Mouse (Mus musculus): ENCODE measurements around the gene Cntnap4. TPM values are rescaled to one million over a fixed set of nuclear protein-coding genes. Genes with fewer than 3 reads are reported as not detected.

The Cntnap4 gene
- polyA plus RNA-seq (2014; fragmentation: Nextera tagmentation; extraction: Ambion mirVana) = 0.33 and 0.48 TPM in 2 replicates

- peak; percentile 61 for DNase-seq (ENCODE audit: low spot score)
- ATAC-seq (ENCODE audit: insufficient number of reproducible peaks, low FRiP score, low TSS enrichment, low read depth) = 0 out of 2 replicates have a peak, but pooled peaks have one; percentile 54
- H3K9ac ChIP-seq (ENCODE audit: low read length) = no peak within 1 kb of the TSS
These were observed at the start of gene Cntnap4 for GRCm38 (mm10) chr8:112569471-112570141. Cntnap4 (plus strand) TSS chr8:112570043.

DNA sequence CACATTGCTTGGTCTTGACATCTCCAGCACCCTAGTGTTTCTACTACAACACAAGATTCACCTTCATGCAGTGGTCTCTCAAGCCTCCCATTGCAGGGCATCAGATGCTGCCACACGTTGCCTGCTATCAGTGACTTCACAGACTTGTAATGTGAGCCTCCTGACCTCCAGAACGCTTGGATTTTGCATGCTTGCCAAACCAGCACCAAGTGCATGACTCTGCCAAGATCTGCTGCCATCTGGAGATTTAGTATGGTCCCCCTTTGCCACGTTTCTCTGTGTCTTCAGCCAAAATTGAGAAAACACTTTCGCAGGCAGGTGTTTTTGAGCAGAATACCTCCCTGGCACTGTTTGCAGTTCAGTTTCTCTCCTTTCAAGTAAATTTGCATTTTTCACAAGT, 12.5 kb upstream of the Cntnap4 start:
- no peaks in the 10 kb centered on the region for H3K9me3 ChIP-seq (ENCODE audit: control insufficient read depth, low read length)
- ATAC-seq (ENCODE audit: insufficient number of reproducible peaks, low FRiP score, low TSS enrichment, low read depth) (no peak), DNase-seq (ENCODE audit: low spot score) (no peak)
- H3K4me1 ChIP-seq (ENCODE audit: control insufficient read depth, insufficient read depth, low read length) = no peaks in the 10 kb centered on the region
- no peak overlapping the region for H3K4me3 ChIP-seq (ENCODE audit: low read depth, low read length)
- no peak overlapping the region for H3K9ac ChIP-seq (ENCODE audit: low read length)
- H3K36me3 ChIP-seq (ENCODE audit: control insufficient read depth, insufficient read depth, low read length) = no peaks in the 10 kb centered on the region
- H3K27me3 ChIP-seq (ENCODE audit: control insufficient read depth, insufficient read depth, low read length) = no peaks in the 10 kb centered on the region
- no peak overlapping the region for H3K4me2 ChIP-seq (ENCODE audit: low read depth, severe bottlenecking)
- no peak overlapping the region for H3K27ac ChIP-seq (replicated peaks; ENCODE audit: low read depth, low read length)
- WGBS = 43% methylated on average over 4 of the region's 4 CpGs

More at GRCm38 (mm10) chr8:112569471-112570141, at the start of gene Cntnap4:
- Histone ChIP-seq H3K27me3 (ENCODE audit: control insufficient read depth, insufficient read depth, low read length) (peaks cover 2% of the 10 kb centered on the region; the same call in 1 of the 2 replicates), H3K27ac (replicated peaks; ENCODE audit: low read depth, low read length) (no peak within 1 kb of the TSS), H3K9me3 (ENCODE audit: control insufficient read depth, low read length) (no peaks in the 10 kb centered on the region), H3K36me3 (ENCODE audit: control insufficient read depth, insufficient read depth, low read length) (no peaks in the 10 kb centered on the region), H3K4me3 (ENCODE audit: low read depth, low read length) (peak within 1 kb of the TSS; percentile 20), H3K4me2 (ENCODE audit: low read depth, severe bottlenecking) (peak within 1 kb of the TSS; percentile 46), H3K4me1 (ENCODE audit: control insufficient read depth, insufficient read depth, low read length) (0 out of 2 replicates have a peak, but pooled peaks cover 5% of the 10 kb centered on the region)
- WGBS = 2% methylated on average over 18 of the region's 18 CpGs

DNA sequence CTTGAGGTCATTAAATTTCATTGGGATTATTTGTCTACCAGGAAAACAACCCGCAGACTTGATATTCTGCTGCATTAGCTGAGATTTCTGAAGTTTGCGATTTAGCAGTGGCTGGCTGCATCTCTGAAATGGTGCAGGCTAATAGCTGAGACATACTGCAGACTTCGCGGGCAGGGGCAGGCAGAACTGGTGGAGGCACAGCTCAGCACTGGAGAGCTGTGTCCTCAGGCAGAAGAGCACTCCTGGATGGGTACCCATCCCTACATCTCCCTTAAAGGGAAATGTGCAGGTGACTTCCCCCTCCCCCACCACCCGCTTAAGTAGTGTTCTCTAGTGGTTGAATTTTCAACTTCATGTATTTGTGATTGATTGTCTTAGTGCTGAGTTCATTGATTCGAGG, 698 bp downstream of the Cntnap4 start:
- H3K36me3 ChIP-seq (ENCODE audit: control insufficient read depth, insufficient read depth, low read length) = no peaks in the 10 kb centered on the region
- no peak overlapping the region for H3K27ac ChIP-seq (replicated peaks; ENCODE audit: low read depth, low read length)
- DNase-seq (ENCODE audit: low spot score) (no peak), ATAC-seq (ENCODE audit: insufficient number of reproducible peaks, low FRiP score, low TSS enrichment, low read depth) (no peak)
- no peaks in the 10 kb centered on the region for H3K9me3 ChIP-seq (ENCODE audit: control insufficient read depth, low read length)
- no peak overlapping the region for H3K4me3 ChIP-seq (ENCODE audit: low read depth, low read length)
- no peak overlapping the region for H3K9ac ChIP-seq (ENCODE audit: low read length)
- peaks cover 2% of the 10 kb centered on the region; the same call in 1 of the 2 replicates for H3K27me3 ChIP-seq (ENCODE audit: control insufficient read depth, insufficient read depth, low read length)
- H3K4me2 ChIP-seq (ENCODE audit: low read depth, severe bottlenecking) = no peak overlapping the region
- H3K4me1 ChIP-seq (ENCODE audit: control insufficient read depth, insufficient read depth, low read length) = 0 out of 2 replicates have a peak, but pooled peaks cover 5% of the 10 kb centered on the region
- 4% methylated on average over 6 of the region's 6 CpGs for WGBS

- peak; percentile 60 for DNase-seq (ENCODE audit: low spot score)
- Histone ChIP-seq H3K9ac (ENCODE audit: low read length) (no peak overlapping the region), H3K4me2 (ENCODE audit: low read depth, severe bottlenecking) (no peak overlapping the region), H3K27ac (replicated peaks; ENCODE audit: low read depth, low read length) (no peak overlapping the region), H3K9me3 (ENCODE audit: control insufficient read depth, low read length) (no peaks in the 10 kb centered on the region), H3K27me3 (ENCODE audit: control insufficient read depth, insufficient read depth, low read length) (peaks cover 2% of the 10 kb centered on the region; the same call in 1 of the 2 replicates), H3K4me1 (ENCODE audit: control insufficient read depth, insufficient read depth, low read length) (0 out of 2 replicates have a peak, but pooled peaks cover 5% of the 10 kb centered on the region), H3K4me3 (ENCODE audit: low read depth, low read length) (no peak overlapping the region), H3K36me3 (ENCODE audit: control insufficient read depth, insufficient read depth, low read length) (no peaks in the 10 kb centered on the region)
- WGBS = 17% methylated on average over 9 of the region's 9 CpGs
- ATAC-seq (ENCODE audit: insufficient number of reproducible peaks, low FRiP score, low TSS enrichment, low read depth) = no peak
These were observed 1.6 kb downstream of the Cntnap4 start for GRCm38 (mm10) chr8:112571337-112571904.

DNA sequence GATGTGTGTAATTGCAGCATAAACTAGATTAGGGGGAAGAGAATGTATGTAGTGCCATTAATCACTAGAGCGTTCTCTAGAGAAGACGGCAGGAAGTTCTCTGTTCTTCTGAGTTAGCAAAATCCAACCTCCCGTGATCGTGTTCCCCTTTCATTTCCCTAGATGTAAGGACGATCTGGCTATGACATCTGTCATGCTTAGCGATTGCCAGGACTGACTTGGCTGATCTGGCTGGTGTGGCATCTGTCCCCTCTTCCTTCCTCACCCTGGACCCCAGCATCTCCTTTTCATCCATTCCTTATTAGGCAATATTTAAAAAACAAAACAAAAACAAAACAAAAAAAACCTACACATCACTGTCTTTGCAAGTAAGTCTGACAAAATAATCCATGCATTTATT, 11.6 kb downstream of the Cntnap4 start:
- DNase-seq (ENCODE audit: low spot score) (no peak), ATAC-seq (ENCODE audit: insufficient number of reproducible peaks, low FRiP score, low TSS enrichment, low read depth) (no peak)
- 48% methylated on average over 6 of the region's 6 CpGs for WGBS
- no peaks in the 10 kb centered on the region for H3K4me1 ChIP-seq (ENCODE audit: control insufficient read depth, insufficient read depth, low read length)
- no peak overlapping the region for H3K4me3 ChIP-seq (ENCODE audit: low read depth, low read length)
- no peak overlapping the region for H3K9ac ChIP-seq (ENCODE audit: low read length)
- H3K27ac ChIP-seq (replicated peaks; ENCODE audit: low read depth, low read length) = no peak overlapping the region
- no peaks in the 10 kb centered on the region for H3K36me3 ChIP-seq (ENCODE audit: control insufficient read depth, insufficient read depth, low read length)
- no peaks in the 10 kb centered on the region for H3K9me3 ChIP-seq (ENCODE audit: control insufficient read depth, low read length)
- no peaks in the 10 kb centered on the region for H3K27me3 ChIP-seq (ENCODE audit: control insufficient read depth, insufficient read depth, low read length)
- no peak overlapping the region for H3K4me2 ChIP-seq (ENCODE audit: low read depth, severe bottlenecking)

DNA sequence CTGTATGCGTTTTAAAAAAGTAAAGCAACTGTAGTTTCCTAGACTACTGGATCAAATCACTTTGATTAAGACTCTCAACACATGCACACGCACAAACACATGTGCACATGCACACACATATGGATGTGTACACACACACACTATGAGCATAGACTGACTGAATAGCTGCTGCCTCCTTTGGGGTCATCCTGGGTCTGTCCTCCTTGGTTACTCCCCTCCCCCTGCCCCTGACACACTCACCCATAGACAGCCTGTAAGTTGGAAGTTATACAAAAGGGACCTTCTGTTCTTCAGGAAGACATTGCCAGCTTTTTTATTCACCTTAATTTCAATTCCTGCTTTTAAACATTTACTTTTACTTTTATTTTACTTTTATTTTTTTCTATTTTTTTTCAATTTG, 13.6 kb downstream of the Cntnap4 start:
- Histone ChIP-seq H3K4me2 (ENCODE audit: low read depth, severe bottlenecking) (no peak overlapping the region), H3K27me3 (ENCODE audit: control insufficient read depth, insufficient read depth, low read length) (no peaks in the 10 kb centered on the region), H3K4me3 (ENCODE audit: low read depth, low read length) (no peak overlapping the region), H3K27ac (replicated peaks; ENCODE audit: low read depth, low read length) (no peak overlapping the region), H3K36me3 (ENCODE audit: control insufficient read depth, insufficient read depth, low read length) (no peaks in the 10 kb centered on the region), H3K4me1 (ENCODE audit: control insufficient read depth, insufficient read depth, low read length) (no peaks in the 10 kb centered on the region), H3K9ac (ENCODE audit: low read length) (no peak overlapping the region), H3K9me3 (ENCODE audit: control insufficient read depth, low read length) (no peaks in the 10 kb centered on the region)
- 84% methylated on average over 2 of the region's 2 CpGs for WGBS
- ATAC-seq (ENCODE audit: insufficient number of reproducible peaks, low FRiP score, low TSS enrichment, low read depth) = no peak
- DNase-seq (ENCODE audit: low spot score) = no peak

DNA sequence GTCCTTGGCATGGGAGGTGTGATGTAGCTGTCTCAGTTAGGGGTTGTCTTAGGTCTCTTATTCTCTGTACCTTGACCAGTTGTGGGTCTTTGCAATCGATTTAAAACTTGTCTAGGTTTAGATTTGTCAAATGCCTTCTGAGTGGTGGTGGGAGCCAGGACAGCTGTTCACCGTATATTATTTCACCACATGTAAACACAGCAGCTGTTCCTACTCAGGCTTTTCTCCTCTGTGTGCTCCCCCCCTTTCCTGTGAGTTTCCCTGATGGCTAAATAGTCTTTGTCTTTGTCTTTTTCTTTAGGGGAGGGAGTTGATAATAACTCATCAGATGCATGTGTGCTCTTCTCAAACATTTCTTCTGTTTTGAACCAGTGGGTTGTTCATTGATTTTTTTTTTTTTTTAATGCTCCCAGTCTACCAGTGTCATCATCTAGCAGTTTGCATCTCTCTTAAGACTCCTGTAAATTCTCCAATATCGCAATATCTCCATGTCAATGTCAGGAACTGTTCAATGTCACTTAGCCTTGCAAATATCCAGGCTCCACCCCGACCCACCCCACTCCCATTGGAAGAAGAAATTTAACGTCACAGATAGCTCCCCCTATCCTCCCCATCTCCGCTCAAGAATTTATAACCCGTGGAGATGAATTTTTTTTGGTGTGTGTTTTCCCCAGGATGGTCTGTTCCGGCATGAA, 18.7 kb downstream of the Cntnap4 start:
- Histone ChIP-seq H3K9ac (ENCODE audit: low read length) (no peak overlapping the region), H3K4me3 (ENCODE audit: low read depth, low read length) (no peak overlapping the region), H3K4me1 (ENCODE audit: control insufficient read depth, insufficient read depth, low read length) (0 out of 2 replicates have a peak, but pooled peaks cover 4% of the 10 kb centered on the region), H3K36me3 (ENCODE audit: control insufficient read depth, insufficient read depth, low read length) (no peaks in the 10 kb centered on the region), H3K4me2 (ENCODE audit: low read depth, severe bottlenecking) (no peak overlapping the region), H3K27me3 (ENCODE audit: control insufficient read depth, insufficient read depth, low read length) (no peaks in the 10 kb centered on the region), H3K27ac (replicated peaks; ENCODE audit: low read depth, low read length) (no peak overlapping the region), H3K9me3 (ENCODE audit: control insufficient read depth, low read length) (no peaks in the 10 kb centered on the region)
- DNase-seq (ENCODE audit: low spot score) (peak; percentile 32), ATAC-seq (ENCODE audit: insufficient number of reproducible peaks, low FRiP score, low TSS enrichment, low read depth) (no peak)
- 71% methylated on average over 8 of the region's 8 CpGs for WGBS

GRCm38 (mm10) chr8:112589052-112589389, 19.2 kb downstream of the Cntnap4 start:
- Histone ChIP-seq H3K36me3 (ENCODE audit: control insufficient read depth, insufficient read depth, low read length) (no peaks in the 10 kb centered on the region), H3K27ac (replicated peaks; ENCODE audit: low read depth, low read length) (no peak overlapping the region), H3K9ac (ENCODE audit: low read length) (no peak overlapping the region), H3K4me1 (ENCODE audit: control insufficient read depth, insufficient read depth, low read length) (0 out of 2 replicates have a peak, but pooled peaks cover 4% of the 10 kb centered on the region), H3K4me2 (ENCODE audit: low read depth, severe bottlenecking) (no peak overlapping the region), H3K9me3 (ENCODE audit: control insufficient read depth, low read length) (no peaks in the 10 kb centered on the region), H3K27me3 (ENCODE audit: control insufficient read depth, insufficient read depth, low read length) (no peaks in the 10 kb centered on the region), H3K4me3 (ENCODE audit: low read depth, low read length) (no peak overlapping the region)
- no peak for DNase-seq (ENCODE audit: low spot score)
- 74% methylated on average over 14 of the region's 14 CpGs for WGBS
- no peak for ATAC-seq (ENCODE audit: insufficient number of reproducible peaks, low FRiP score, low TSS enrichment, low read depth)
